Mouse (Mus musculus) CH12.LX (cell line): Measurements from ENCODE around the gene Agps. TPM values are rescaled to one million over a fixed set of nuclear protein-coding genes. Genes with fewer than 3 reads are reported as not detected.

Experiments
- DNase-seq: peaks from one replicate; pipeline ENCODE4 v3.0.0-alpha.2; 2013; ENCODE audit errors: extremely low read depth
- H3K27ac ChIP-seq: 2 replicates; pipeline ENCODE4 v1.5.1; 2012; ENCODE audit warnings: low read depth, mild to moderate bottlenecking, control low read depth, moderate library complexity; ENCODE audit not compliant: insufficient read depth
- H3K27me3 ChIP-seq: replicated peaks from 2 replicates; pipeline ENCODE3; 2012; ENCODE audit warnings: inconsistent platforms
- H3K36me3 ChIP-seq, 2 experiments: replicated peaks in 1 of 2; 2 replicates each; pipeline versions ENCODE3 to v1.6.1; 2012; ENCODE audit warnings: inconsistent platforms in 1 of 2, low read length in 1 of 2, mild to moderate bottlenecking in 1 of 2, mixed read lengths in 1 of 2, moderate library complexity in 1 of 2; ENCODE audit not compliant: control insufficient read depth in 1 of 2, insufficient read depth in 1 of 2
- H3K4me1 ChIP-seq, 2 experiments: 2 replicates each; pipeline ENCODE4 v1.6.1; 2012; ENCODE audit warnings: inconsistent platforms in 1 of 2, moderate library complexity in 1 of 2; ENCODE audit not compliant: insufficient read depth in 2 of 2, control insufficient read depth in 1 of 2
- H3K4me2 ChIP-seq: 2 replicates; pipeline ENCODE4 v1.6.1; 2012; ENCODE audit warnings: low read depth, mild to moderate bottlenecking, control low read depth; ENCODE audit not compliant: poor library complexity, insufficient read depth, severe bottlenecking
- H3K4me3 ChIP-seq, 3 experiments: fragments of 150-350 bp in 1 of 3; sonication (generic) in 1 of 3; replicated peaks in 1 of 3; 2 replicates each; pipeline versions ENCODE3 to v1.5.1; 2011 to 2012; ENCODE audit warnings: low read depth in 2 of 3, low read length in 2 of 3, mild to moderate bottlenecking in 2 of 3, moderate library complexity in 2 of 3, control low read depth in 1 of 3, improper control_type of control experiment in 1 of 3, inconsistent platforms in 1 of 3, mixed read lengths in 1 of 3; ENCODE audit not compliant: poor library complexity in 1 of 3
- H3K79me2 ChIP-seq: replicated peaks from 2 replicates; pipeline ENCODE4 v1.6.1; 2012; ENCODE audit warnings: mild to moderate bottlenecking, moderate library complexity; ENCODE audit not compliant: control insufficient read depth, poor library complexity, insufficient read depth, severe bottlenecking; ENCODE audit errors: extremely low read depth
- H3K9ac ChIP-seq: 2 replicates; pipeline ENCODE4 v1.6.1; 2012; ENCODE audit warnings: low read depth, mild to moderate bottlenecking, control low read depth, moderate library complexity; ENCODE audit not compliant: insufficient read depth
- H3K9me3 ChIP-seq: replicated peaks from 2 replicates; pipeline ENCODE3; 2012; ENCODE audit warnings: low read length, inconsistent platforms, mixed read lengths
- BHLHE40 ChIP-seq: IDR thresholded peaks from 2 replicates; pipeline ENCODE4 v1.6.1; 2011; ENCODE audit warnings: mild to moderate bottlenecking, low read depth, low read length, improper control_type of control experiment
- CHD1 ChIP-seq: IDR thresholded peaks from 2 replicates; pipeline ENCODE4 v1.6.1; 2012; ENCODE audit warnings: low read depth, low read length, improper control_type of control experiment, inconsistent platforms
- CTCF ChIP-seq, 2 experiments: IDR thresholded peaks in 1 of 2; conservative IDR thresholded peaks in 1 of 2; 2 replicates each; pipeline ENCODE4 v1.5.1; 2011 to 2012; ENCODE audit warnings: low read depth in 2 of 2, low read length in 2 of 2, improper control_type of control experiment in 1 of 2, inconsistent platforms in 1 of 2, mild to moderate bottlenecking in 1 of 2, moderate library complexity in 1 of 2
- E2F4 ChIP-seq: IDR thresholded peaks from 2 replicates; pipeline ENCODE4 v1.6.1; 2011; ENCODE audit warnings: low read depth, low read length, improper control_type of control experiment; ENCODE audit not compliant: insufficient replicate concordance
- ELF1 ChIP-seq: IDR thresholded peaks from 2 replicates; pipeline ENCODE4 v1.6.1; 2014; ENCODE audit warnings: low read depth, mild to moderate bottlenecking, inconsistent platforms, low read length, improper control_type of control experiment
- GABPA ChIP-seq: IDR thresholded peaks from 2 replicates; pipeline ENCODE4 v1.6.1; 2012; ENCODE audit warnings: low read depth, low read length, improper control_type of control experiment, inconsistent platforms; ENCODE audit not compliant: insufficient replicate concordance
- HCFC1 ChIP-seq: IDR thresholded peaks from 2 replicates; pipeline ENCODE4 v1.6.1; 2012; ENCODE audit warnings: low read depth, mild to moderate bottlenecking, inconsistent platforms, low read length, improper control_type of control experiment
- IRF4 ChIP-seq: IDR thresholded peaks from 2 replicates; pipeline ENCODE4 v1.6.1; 2014; ENCODE audit warnings: low read depth, mild to moderate bottlenecking, inconsistent platforms, low read length, improper control_type of control experiment
- JUN ChIP-seq: IDR thresholded peaks from 2 replicates; pipeline ENCODE4 v1.6.1; 2011; ENCODE audit warnings: low read depth, mild to moderate bottlenecking, low read length, improper control_type of control experiment, moderate library complexity; ENCODE audit not compliant: insufficient read depth
- MAFK ChIP-seq: IDR thresholded peaks from 2 replicates; pipeline ENCODE4 v1.6.1; 2011; ENCODE audit warnings: low read length, improper control_type of control experiment; ENCODE audit not compliant: insufficient replicate concordance
- NRF1 ChIP-seq: IDR thresholded peaks from 2 replicates; pipeline ENCODE4 v1.6.1; 2014; ENCODE audit warnings: low read depth, mild to moderate bottlenecking, inconsistent platforms, low read length, improper control_type of control experiment, moderate library complexity
- POLR2A ChIP-seq: IDR thresholded peaks from 2 replicates; pipeline ENCODE4 v1.6.1; 2011; ENCODE audit warnings: low read depth, mild to moderate bottlenecking, improper control_type of control experiment, low read length
- RAD21 ChIP-seq: IDR thresholded peaks from 2 replicates; pipeline ENCODE4 v1.6.1; 2011; ENCODE audit warnings: low read depth, mild to moderate bottlenecking, low read length, improper control_type of control experiment, moderate library complexity
- RCOR1 ChIP-seq: conservative IDR thresholded peaks from 2 replicates; pipeline ENCODE4 v1.6.1; 2012; ENCODE audit warnings: low read depth, mild to moderate bottlenecking, inconsistent platforms, low read length, improper control_type of control experiment
- TBP ChIP-seq: conservative IDR thresholded peaks from 2 replicates; pipeline ENCODE4 v1.6.1; 2011; ENCODE audit warnings: low read depth, low read length, improper control_type of control experiment
- UBTF ChIP-seq: IDR thresholded peaks from 2 replicates; pipeline ENCODE4 v1.6.1; 2012; ENCODE audit warnings: low read depth, mild to moderate bottlenecking, inconsistent platforms, low read length, improper control_type of control experiment, moderate library complexity
- USF1 ChIP-seq: IDR thresholded peaks from 2 replicates; pipeline ENCODE4 v1.6.1; 2014; ENCODE audit warnings: low read depth, mild to moderate bottlenecking, inconsistent platforms, low read length, improper control_type of control experiment
- ZMIZ1 ChIP-seq: IDR thresholded peaks from 2 replicates; pipeline ENCODE4 v1.6.1; 2012; ENCODE audit warnings: low read depth, mild to moderate bottlenecking, inconsistent platforms, low read length, improper control_type of control experiment
- ZNF384 ChIP-seq: IDR thresholded peaks from 2 replicates; pipeline ENCODE4 v1.6.1; 2012; ENCODE audit warnings: low read depth, low read length, improper control_type of control experiment, inconsistent platforms
- dilution Hi-C: fragments of 300-500 bp; cut with MboI; formaldehyde crosslinking; loops from 2 replicates; pipeline ENCODE4 v1.14.3; 2020; ENCODE audit warnings: low sequenced_read_pairs; ENCODE audit not compliant: extremely low pct_unique_long_range_greater_than_20kb, extremely low pct_ligation_motif_present
- in situ Hi-C: fragments of 300-500 bp; cut with MboI; formaldehyde crosslinking; loops from 3 replicates; pipeline ENCODE4 v1.14.3; 2019; ENCODE audit warnings: low sequenced_read_pairs, low pct_ligation_motif_present, low pct_unique_long_range_greater_than_20kb, mixed read lengths
- polyA plus RNA-seq: library from polyadenylated mRNA; unstranded; fragments of >175 nt; gene quantifications from 2 replicates; pipeline ENCODE4 v1.2.1, GENCODE M21; 2012; ENCODE audit warnings: low read depth; ENCODE audit not compliant: insufficient read length
- total RNA-seq, 2 experiments: library from RNA; depleted of rRNA; stranded (reverse); fragments of 300-350 nt in 1 of 2; fragments of >200 nt in 1 of 2; gene quantifications; 2 replicates each; pipeline ENCODE4 v1.2.3; 2012 to 2014

Agps gene
- total and polyA plus RNA-seq, 3 experiments, result 38.6 to 67.7 (median 49.3) TPM

- no peak for TF ChIP-seq E2F4
- TF ChIP-seq ZMIZ1, result no peak
- TF ChIP-seq CTCF (conservative IDR thresholded peaks at IDR 0.05 in 1 of 2, IDR thresholded peaks at IDR 0.05 in 1 of 2; ENCODE audit: low read depth in 2 of 2, low read length in 2 of 2), result no peak
- no peak for TF ChIP-seq ZNF384
- TF ChIP-seq MAFK, result no peak
- no peak for TF ChIP-seq IRF4
- TF ChIP-seq BHLHE40, result no peak
- TF ChIP-seq UBTF, result no peak
- no peak for TF ChIP-seq RAD21
- TF ChIP-seq POLR2A, result no peak
- TF ChIP-seq USF1, result no peak
- no peak for TF ChIP-seq CHD1
- TF ChIP-seq RCOR1, result no peak
- no peak for TF ChIP-seq ELF1
- no peak for TF ChIP-seq TBP
- no peak for TF ChIP-seq HCFC1
- no peak for TF ChIP-seq GABPA
- TF ChIP-seq JUN, result no peak
- no peak for DNase-seq
- Histone ChIP-seq H3K9me3 (peaks cover 5% of the 10 kb centered on the region), H3K4me3 (no peak overlapping the region), H3K27me3 (no peaks in the 10 kb centered on the region), H3K36me3 (peaks cover 16 to 58% of the 10 kb centered on the region in 2 experiments), H3K4me1 (no peaks in the 10 kb centered on the region), H3K79me2 (no peaks in the 10 kb centered on the region), H3K27ac (no peak overlapping the region), H3K4me2 (no peak overlapping the region), H3K9ac (no peak overlapping the region)
- dilution Hi-C loops, result no loop called here
- in situ Hi-C loops, result no loop called here
Measured at GRCm38 (mm10) chr2:75900281-75900680, 68.3 kb downstream of the Agps start.

GRCm38 (mm10) chr2:75901869-75902268 is 69.9 kb downstream of the Agps start:
- H3K4me3 ChIP-seq, result no peak overlapping the region
- TF ChIP-seq ZMIZ1 (no peak), NRF1 (no peak), E2F4 (no peak)

More at GRCm38 (mm10) chr2:75901869-75902268, 69.9 kb downstream of the Agps start:
- Histone ChIP-seq H3K36me3 (peaks cover 17 to 55% of the 10 kb centered on the region in 2 experiments), H3K9ac (no peak overlapping the region), H3K27me3 (no peaks in the 10 kb centered on the region), H3K4me2 (no peak overlapping the region), H3K4me1 (no peaks in the 10 kb centered on the region), H3K9me3 (peaks cover 5% of the 10 kb centered on the region), H3K79me2 (no peaks in the 10 kb centered on the region), H3K27ac (no peak overlapping the region)
- no peak for DNase-seq
- in situ Hi-C loops (no loop called here), dilution Hi-C loops (no loop called here)
